ENCODE assay signal across 17 mouse cellular contexts in genomic region chr5:132007907-132008306, GRCm38 (mm10).
"Had no signal": no experiment of that assay in that cellular context is flagged by ENCODE, and none has a peak within 500 bp of the region (broad histone marks: within the 10 kb centered on the region; RNA-seq: fewer than 3 reads in every experiment).

No protein-coding gene starts in this region.

- DNase-seq: lung, adult 18-20 months; lung, embryonic 14.5 days; lung, postnatal 10 days; lung, postnatal 4 days; midbrain, embryonic 14.5 days; right cerebral cortex, adult 18-20 months; right cerebral cortex, postnatal 25 days; right cerebral cortex, postnatal 4 days; spleen, adult 18-20 months; thymus, adult 18-20 months; thymus, postnatal 25 days; thymus, postnatal 4 days had no signal

- H3K4me3 ChIP-seq: midbrain, embryonic 10.5 days; midbrain, embryonic 12.5 days; myocyte; neural tube, embryonic 13.5 days; neural tube, embryonic 15.5 days had no signal

- H3K27ac ChIP-seq: midbrain, embryonic 10.5 days; midbrain, embryonic 12.5 days; neural tube, embryonic 13.5 days; neural tube, embryonic 15.5 days had no signal
